Mouse (Mus musculus): ENCODE measurements around the gene Abhd5. TPM values are rescaled to one million over a fixed set of nuclear protein-coding genes. Genes with fewer than 3 reads are reported as not detected.
A peak's percentile ranks its signal among the peaks of the same experiment; 100 is the strongest.

Gene Abhd5
- total and polyA plus RNA-seq, 3 experiments = 20.9 to 71.7 (median 53.2) TPM

GRCm38 (mm10) chr9:122421911-122422310 lies 70.5 kb downstream of the Abhd5 start:
- Histone ChIP-seq H3K9me3 (replicated peaks) (no peaks in the 10 kb centered on the region; the same call in 1 of the 2 replicates), H3K4me3 (ENCODE audit: low read depth, low read length) (no peak overlapping the region), H3K36me3 (replicated peaks) (no peaks in the 10 kb centered on the region), H3K4me1 (ENCODE audit: insufficient read depth, low read depth, low read length) (peaks cover 13% of the 10 kb centered on the region), H3K27me3 (ENCODE audit: insufficient read depth, low read length) (peaks cover 42% of the 10 kb centered on the region)
- ATAC-seq (ENCODE audit: extremely low read depth, insufficient number of reproducible peaks, low FRiP score, poor library complexity, severe bottlenecking) (no peak), DNase-seq (ENCODE audit: low spot score) (no peak)
- TF ChIP-seq POLR2AphosphoS5 (IDR thresholded peaks at IDR 0.05; ENCODE audit: insufficient replicate concordance, low read depth, low read length) = no peak
- no peak for TF ChIP-seq CTCF (IDR thresholded peaks at IDR 0.05; ENCODE audit: low read depth, low read length)
- TF ChIP-seq TAL1 (conservative IDR thresholded peaks at IDR 0.05; ENCODE audit: low read depth, low read length) = no peak
- TF ChIP-seq GATA1 (IDR thresholded peaks at IDR 0.05; ENCODE audit: borderline replicate concordance, low read length) = no peak
- TF ChIP-seq GATA2 (IDR thresholded peaks at IDR 0.05; ENCODE audit: borderline replicate concordance, low read depth, low read length) = no peak

GRCm38 (mm10) chr9:122422706-122423105 lies 71.3 kb downstream of the Abhd5 start:
- Histone ChIP-seq H3K4me3 (ENCODE audit: low read depth, low read length) (no peak overlapping the region), H3K36me3 (replicated peaks) (no peaks in the 10 kb centered on the region), H3K9me3 (replicated peaks) (no peaks in the 10 kb centered on the region; the same call in 1 of the 2 replicates), H3K4me1 (ENCODE audit: insufficient read depth, low read depth, low read length) (peaks cover 13% of the 10 kb centered on the region), H3K27me3 (ENCODE audit: insufficient read depth, low read length) (peaks cover 45% of the 10 kb centered on the region)
- no peak for ATAC-seq (ENCODE audit: extremely low read depth, insufficient number of reproducible peaks, low FRiP score, poor library complexity, severe bottlenecking)
- no peak for DNase-seq (ENCODE audit: low spot score)
- no peak for TF ChIP-seq CTCF (IDR thresholded peaks at IDR 0.05; ENCODE audit: low read depth, low read length)
- no peak for TF ChIP-seq POLR2AphosphoS5 (IDR thresholded peaks at IDR 0.05; ENCODE audit: insufficient replicate concordance, low read depth, low read length)
- TF ChIP-seq GATA2 (IDR thresholded peaks at IDR 0.05; ENCODE audit: borderline replicate concordance, low read depth, low read length) = no peak
- TF ChIP-seq TAL1 (conservative IDR thresholded peaks at IDR 0.05; ENCODE audit: low read depth, low read length) = no peak
- TF ChIP-seq GATA1 (IDR thresholded peaks at IDR 0.05; ENCODE audit: borderline replicate concordance, low read length) = no peak

GRCm38 (mm10) chr9:122423146-122423545 lies 71.7 kb downstream of the Abhd5 start:
- no peak overlapping the region for H3K4me3 ChIP-seq (ENCODE audit: low read depth, low read length)
- H3K9me3 ChIP-seq (replicated peaks) = no peaks in the 10 kb centered on the region; the same call in 1 of the 2 replicates
- peaks cover 13% of the 10 kb centered on the region for H3K4me1 ChIP-seq (ENCODE audit: insufficient read depth, low read depth, low read length)
- ATAC-seq (ENCODE audit: extremely low read depth, insufficient number of reproducible peaks, low FRiP score, poor library complexity, severe bottlenecking) = no peak
- peaks cover 46% of the 10 kb centered on the region for H3K27me3 ChIP-seq (ENCODE audit: insufficient read depth, low read length)
- DNase-seq (ENCODE audit: low spot score) = no peak
- H3K36me3 ChIP-seq (replicated peaks) = no peaks in the 10 kb centered on the region
- TF ChIP-seq CTCF (IDR thresholded peaks at IDR 0.05; ENCODE audit: low read depth, low read length) (peak; percentile 28; the same call in 1 of the 2 replicates), POLR2AphosphoS5 (IDR thresholded peaks at IDR 0.05; ENCODE audit: insufficient replicate concordance, low read depth, low read length) (no peak)

GRCm38 (mm10) chr9:122424941-122425608 lies 73.7 kb downstream of the Abhd5 start:
- TF ChIP-seq GATA2 (IDR thresholded peaks at IDR 0.05; ENCODE audit: borderline replicate concordance, low read depth, low read length) (no peak), CTCF (IDR thresholded peaks at IDR 0.05; ENCODE audit: low read depth, low read length) (peak; percentile 65)

GRCm38 (mm10) chr9:122429058-122429649 lies 77.7 kb downstream of the Abhd5 start:
- ATAC-seq (ENCODE audit: extremely low read depth, insufficient number of reproducible peaks, low FRiP score, poor library complexity, severe bottlenecking) (no peak), DNase-seq (ENCODE audit: low spot score) (no peak)
- no peak for TF ChIP-seq GATA1 (IDR thresholded peaks at IDR 0.05; ENCODE audit: borderline replicate concordance, low read length)
- no peak for TF ChIP-seq TAL1 (conservative IDR thresholded peaks at IDR 0.05; ENCODE audit: low read depth, low read length)
- no peak for TF ChIP-seq POLR2AphosphoS5 (IDR thresholded peaks at IDR 0.05; ENCODE audit: insufficient replicate concordance, low read depth, low read length)
- no peak for TF ChIP-seq GATA2 (IDR thresholded peaks at IDR 0.05; ENCODE audit: borderline replicate concordance, low read depth, low read length)
- no peak for TF ChIP-seq CTCF (IDR thresholded peaks at IDR 0.05; ENCODE audit: low read depth, low read length)
- Histone ChIP-seq H3K9me3 (replicated peaks) (no peaks in the 10 kb centered on the region), H3K4me3 (ENCODE audit: low read depth, low read length) (no peak overlapping the region), H3K27me3 (ENCODE audit: insufficient read depth, low read length) (peaks cover 39% of the 10 kb centered on the region), H3K4me1 (ENCODE audit: insufficient read depth, low read depth, low read length) (peaks cover 9% of the 10 kb centered on the region), H3K36me3 (replicated peaks) (no peaks in the 10 kb centered on the region)

More at GRCm38 (mm10) chr9:122424941-122425608, 73.7 kb downstream of the Abhd5 start:
- ATAC-seq (ENCODE audit: extremely low read depth, insufficient number of reproducible peaks, low FRiP score, poor library complexity, severe bottlenecking) (no peak; the same call in 1 of the 2 replicates), DNase-seq (ENCODE audit: low spot score) (peak; percentile 20)
- Histone ChIP-seq H3K9me3 (replicated peaks) (no peaks in the 10 kb centered on the region), H3K27me3 (ENCODE audit: insufficient read depth, low read length) (peaks cover 48% of the 10 kb centered on the region), H3K4me1 (ENCODE audit: insufficient read depth, low read depth, low read length) (peaks cover 13% of the 10 kb centered on the region), H3K4me3 (ENCODE audit: low read depth, low read length) (peak overlapping the region; percentile 44; the same call in 1 of the 2 replicates), H3K36me3 (replicated peaks) (no peaks in the 10 kb centered on the region)

- no peak for ATAC-seq (ENCODE audit: extremely low read depth, insufficient number of reproducible peaks, low FRiP score, poor library complexity, severe bottlenecking)
- peaks cover 44% of the 10 kb centered on the region for H3K27me3 ChIP-seq (ENCODE audit: insufficient read depth, low read length)
- no peak for TF ChIP-seq GATA1 (IDR thresholded peaks at IDR 0.05; ENCODE audit: borderline replicate concordance, low read length)
- TF ChIP-seq TAL1 (conservative IDR thresholded peaks at IDR 0.05; ENCODE audit: low read depth, low read length) = no peak
- no peak for TF ChIP-seq POLR2AphosphoS5 (IDR thresholded peaks at IDR 0.05; ENCODE audit: insufficient replicate concordance, low read depth, low read length)
- no peak for TF ChIP-seq GATA2 (IDR thresholded peaks at IDR 0.05; ENCODE audit: borderline replicate concordance, low read depth, low read length)
- no peak for TF ChIP-seq CTCF (IDR thresholded peaks at IDR 0.05; ENCODE audit: low read depth, low read length)
Observed at GRCm38 (mm10) chr9:122429685-122430084, 78.3 kb downstream of the Abhd5 start.

More at GRCm38 (mm10) chr9:122429685-122430084, 78.3 kb downstream of the Abhd5 start:
- no peak for DNase-seq (ENCODE audit: low spot score)
- Histone ChIP-seq H3K9me3 (replicated peaks) (no peaks in the 10 kb centered on the region), H3K4me1 (ENCODE audit: insufficient read depth, low read depth, low read length) (peaks cover 7% of the 10 kb centered on the region), H3K4me3 (ENCODE audit: low read depth, low read length) (no peak overlapping the region), H3K36me3 (replicated peaks) (no peaks in the 10 kb centered on the region)

Other genes starting within 250 kb of the Abhd5 start
- 30.8 and 37.2 TPM in 2 replicates for gene Snrk, start 234.3 kb upstream of the Abhd5 start, total RNA-seq (2014; fragmentation: Nextera tagmentation)
- 19.9 and 27.8 TPM in 2 replicates for gene Snrk, start 234.3 kb upstream of the Abhd5 start, total RNA-seq (2017)
- gene Snrk, start 234.3 kb upstream of the Abhd5 start, polyA plus RNA-seq (2012) = 16.4 and 29.5 TPM in 2 replicates
- gene Ano10, start 57.2 kb upstream of the Abhd5 start, total RNA-seq (2014; fragmentation: Nextera tagmentation) = 17.3 and 26.8 TPM in 2 replicates
- 8.3 and 9.5 TPM in 2 replicates for gene Ano10, start 57.2 kb upstream of the Abhd5 start, total RNA-seq (2017)
- 1.2 and 3.2 TPM in 2 replicates for gene Ano10, start 57.2 kb upstream of the Abhd5 start, polyA plus RNA-seq (2012)